Mouse (Mus musculus): ENCODE measurements around the gene Sh3rf1.

The Sh3rf1 gene

GRCm38 (mm10) chr8:61426072-61426471 is 202.4 kb downstream of the Sh3rf1 start:
- no peak for DNase-seq (ENCODE audit: low spot score)

DNA sequence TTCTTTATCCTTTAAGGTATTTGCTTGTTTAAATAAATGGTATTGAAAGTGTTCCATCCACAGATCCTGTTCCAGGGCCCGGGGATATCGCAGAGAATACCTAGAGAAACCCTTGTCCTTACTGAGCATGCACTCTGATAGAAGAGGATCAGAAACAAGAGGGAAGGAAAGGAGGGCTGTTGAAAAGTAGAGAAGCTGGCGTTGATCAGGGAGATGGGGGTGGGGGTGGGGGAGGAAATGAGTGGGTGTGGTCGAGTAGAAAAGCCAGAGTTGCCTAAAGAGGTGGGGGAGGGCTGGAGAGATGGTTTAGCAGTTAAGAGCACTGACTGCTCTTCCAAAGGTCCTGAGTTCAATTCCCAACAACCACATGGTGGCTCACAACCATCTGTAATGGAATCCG is 203.0 kb downstream of the Sh3rf1 start:
- no peak for DNase-seq (ENCODE audit: low spot score)

DNA sequence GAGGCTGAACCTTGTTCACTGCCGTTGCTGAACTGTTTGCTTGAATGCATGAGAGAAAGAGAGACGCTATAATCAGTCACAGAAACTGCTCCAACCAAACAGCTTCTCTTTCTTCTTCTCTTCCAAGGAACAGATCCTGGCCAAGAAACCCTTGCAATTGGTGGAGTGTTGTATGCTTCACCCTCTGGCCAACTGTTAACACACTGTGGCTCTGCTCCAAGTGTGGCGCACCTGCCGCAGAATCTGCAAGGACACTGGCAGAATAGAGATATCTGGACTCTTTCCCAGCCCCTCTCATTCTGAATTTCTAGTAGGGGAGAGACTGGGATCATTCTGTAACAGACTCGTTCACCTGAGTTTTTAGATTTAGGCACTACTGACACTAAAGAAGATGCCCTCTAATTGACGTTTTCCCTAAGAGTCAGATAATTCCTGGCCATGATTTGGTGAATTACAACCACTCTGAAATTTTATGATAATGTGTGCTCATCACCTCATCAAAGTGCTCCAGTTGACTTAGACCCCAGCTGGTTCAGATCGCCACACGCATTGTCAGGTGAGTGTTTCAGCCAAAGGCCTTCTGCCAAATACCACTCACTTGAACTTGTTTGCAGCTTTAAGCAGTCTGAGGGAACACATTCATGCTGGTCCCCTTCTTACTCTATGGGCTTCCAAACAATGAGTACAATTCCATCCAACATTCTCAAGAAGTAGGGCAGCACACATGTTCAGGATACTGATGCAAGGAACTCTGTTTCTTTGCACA is 204.4 kb downstream of the Sh3rf1 start:
- no peak for DNase-seq (ENCODE audit: low spot score)

GRCm38 (mm10) chr8:61428821-61429482 is 205.3 kb downstream of the Sh3rf1 start:
- DNase-seq (ENCODE audit: low spot score): no peak

- DNase-seq (ENCODE audit: low spot score): no peak
These were observed 211.8 kb downstream of the Sh3rf1 start for GRCm38 (mm10) chr8:61435481-61435880.

DNA sequence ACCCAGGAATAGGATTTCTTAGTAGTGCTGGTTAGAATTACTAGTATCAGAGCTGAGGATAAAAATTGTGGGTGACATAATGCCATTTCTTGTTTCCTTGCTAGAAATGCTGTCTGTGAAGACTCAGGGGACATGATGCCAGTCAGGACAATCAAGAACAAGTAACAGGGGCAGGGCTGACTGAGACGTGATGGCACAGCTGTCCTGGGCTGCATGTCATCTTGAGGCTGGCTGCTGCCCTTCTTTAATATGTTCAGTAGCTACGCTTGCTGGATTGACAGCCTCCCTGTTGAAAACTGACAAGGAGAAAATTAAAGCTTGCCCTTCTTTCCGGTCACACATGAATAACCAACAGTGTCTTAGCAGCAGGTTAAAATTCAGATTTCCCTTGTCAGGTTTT is 212.5 kb downstream of the Sh3rf1 start:
- DNase-seq (ENCODE audit: low spot score): no peak

- no peak for DNase-seq (ENCODE audit: low spot score)
These were observed 213.1 kb downstream of the Sh3rf1 start for GRCm38 (mm10) chr8:61436586-61437304.

- DNase-seq (ENCODE audit: low spot score): no peak
These were observed 213.6 kb downstream of the Sh3rf1 start for GRCm38 (mm10) chr8:61437305-61437605.

DNA sequence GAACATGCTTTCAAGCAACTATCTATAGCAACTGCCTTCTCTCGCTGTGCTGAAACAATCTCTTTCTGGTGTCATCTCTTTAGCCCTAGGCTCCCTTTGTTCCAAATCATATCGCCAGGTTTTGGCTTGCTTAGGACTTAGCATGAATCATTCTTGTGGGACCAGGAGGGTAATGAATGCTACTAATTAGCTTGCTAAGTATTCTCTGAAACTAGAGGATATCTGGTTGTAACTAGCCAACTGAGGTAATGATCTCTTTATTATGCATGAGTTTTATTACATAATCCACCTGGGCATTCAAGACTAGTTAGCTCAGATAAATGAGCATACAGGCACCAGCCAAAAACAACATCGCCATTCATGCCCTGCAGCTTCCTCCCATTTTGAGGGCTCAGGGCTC is 219.3 kb downstream of the Sh3rf1 start:
- DNase-seq (ENCODE audit: low spot score): no peak

DNA sequence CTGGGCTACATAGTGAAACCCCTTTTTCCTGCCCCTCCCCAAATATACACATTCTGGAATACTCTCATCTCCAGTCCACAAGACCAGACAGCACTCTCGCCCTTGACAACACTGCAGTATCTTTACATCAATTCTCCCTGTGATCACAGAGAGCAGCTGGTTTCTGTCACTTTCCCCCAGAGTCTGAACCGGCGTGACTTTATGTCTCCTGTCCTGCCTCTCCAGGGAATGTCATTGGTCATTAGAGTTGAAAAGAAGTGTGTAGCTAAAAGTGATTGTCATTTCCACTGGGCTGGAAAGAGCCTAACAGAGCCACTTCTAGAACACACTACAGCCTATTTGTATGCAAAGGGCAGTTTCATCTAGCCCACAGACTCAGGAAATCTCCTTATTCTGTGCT is 220.7 kb downstream of the Sh3rf1 start:
- DNase-seq (ENCODE audit: low spot score): no peak
